Mouse (Mus musculus): ENCODE results near the gene Rapgef5. TPM values are rescaled to one million over a fixed set of nuclear protein-coding genes. Genes with fewer than 3 reads are reported as not detected.

Rapgef5 gene
- polyA plus RNA-seq (2017; shearing (Covaris generic)), result 1 to 10 TPM; 1.3 to 2.3 TPM

- no peak for ATAC-seq
Measured at GRCm38 (mm10) chr12:117516179-117516578, at the start of gene Rapgef5. TSS of gene Rapgef5 (plus strand) at chr12:117516479.

DNA sequence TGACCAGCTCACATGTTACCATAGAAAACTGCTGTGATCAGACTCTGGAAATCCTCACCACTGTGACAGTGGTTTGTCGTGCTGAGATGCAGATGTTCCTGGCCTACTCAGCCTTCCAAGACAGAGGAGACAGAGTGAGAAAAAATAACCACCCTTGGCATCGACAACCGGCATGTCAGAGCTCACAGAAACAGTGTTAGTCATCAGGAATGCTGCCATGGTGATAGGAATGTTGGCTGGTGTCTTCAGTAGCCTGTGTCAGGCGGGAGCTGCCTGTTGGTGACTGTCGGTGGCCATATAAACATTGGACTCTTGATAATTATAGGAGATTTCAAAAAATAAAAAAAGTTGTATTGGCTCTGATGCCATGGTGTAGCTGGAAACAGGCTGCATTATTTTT, 48.0 kb upstream of the Rapgef5 start:
- no peak for ATAC-seq

DNA sequence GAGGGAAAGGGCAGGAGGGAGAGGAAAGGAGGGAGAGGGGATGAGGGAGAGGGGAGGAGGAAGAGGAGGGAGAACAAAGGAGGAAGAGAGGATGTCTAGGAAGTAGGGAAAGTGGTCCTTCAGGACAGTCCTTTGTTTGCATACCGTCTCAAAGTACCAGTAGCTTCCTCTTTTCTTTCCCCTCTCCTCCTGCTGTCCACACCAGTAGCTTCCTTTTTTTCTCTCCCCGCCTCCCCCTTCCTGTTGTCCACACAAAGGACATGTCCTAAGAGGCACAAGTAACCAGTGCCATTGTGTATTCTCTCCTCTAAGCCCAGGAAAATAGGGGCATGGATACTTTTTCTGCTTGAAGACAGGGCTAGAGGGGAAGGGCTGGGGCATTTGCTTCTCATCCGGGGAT, 37.3 kb upstream of the Rapgef5 start:
- ATAC-seq, result no peak

DNA sequence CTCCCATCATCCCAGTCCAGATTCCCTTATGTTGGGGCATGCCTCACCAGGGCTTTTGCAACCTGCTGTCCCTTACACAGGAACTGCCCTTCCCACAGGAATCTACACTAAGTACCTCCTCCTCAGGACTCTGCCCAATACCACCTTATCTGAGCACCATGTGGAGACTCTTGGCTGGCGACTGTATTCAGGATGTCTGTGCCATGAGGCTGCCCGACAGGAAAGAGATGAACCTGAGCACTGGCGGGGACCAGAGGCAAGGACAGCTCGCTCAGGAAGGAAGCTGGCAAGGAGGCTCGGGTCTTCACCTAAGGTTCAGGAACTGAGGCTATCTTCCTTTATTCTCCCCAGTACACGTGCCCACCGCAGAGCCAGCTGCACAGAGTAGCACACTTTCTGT, 36.6 kb upstream of the Rapgef5 start:
- no peak for ATAC-seq

DNA sequence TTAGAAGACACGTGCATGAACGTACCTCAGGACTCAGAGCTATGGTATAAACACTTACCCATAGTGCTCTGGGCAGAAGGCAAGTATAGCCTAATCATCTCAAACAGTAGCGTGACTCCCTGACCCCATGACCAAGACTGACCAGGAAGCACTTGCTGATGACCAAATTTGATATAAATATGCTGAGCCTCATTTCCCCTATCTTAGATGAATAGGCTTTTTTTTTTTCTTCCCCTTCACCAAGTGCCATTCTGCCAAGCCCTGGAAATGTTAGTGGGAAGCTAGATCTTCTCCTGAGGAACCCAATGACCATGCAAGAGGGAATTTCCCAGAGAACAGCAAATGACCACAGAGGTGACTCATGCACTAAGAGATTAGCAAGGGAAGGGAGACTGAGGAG, 35.3 kb upstream of the Rapgef5 start:
- ATAC-seq, result no peak

DNA sequence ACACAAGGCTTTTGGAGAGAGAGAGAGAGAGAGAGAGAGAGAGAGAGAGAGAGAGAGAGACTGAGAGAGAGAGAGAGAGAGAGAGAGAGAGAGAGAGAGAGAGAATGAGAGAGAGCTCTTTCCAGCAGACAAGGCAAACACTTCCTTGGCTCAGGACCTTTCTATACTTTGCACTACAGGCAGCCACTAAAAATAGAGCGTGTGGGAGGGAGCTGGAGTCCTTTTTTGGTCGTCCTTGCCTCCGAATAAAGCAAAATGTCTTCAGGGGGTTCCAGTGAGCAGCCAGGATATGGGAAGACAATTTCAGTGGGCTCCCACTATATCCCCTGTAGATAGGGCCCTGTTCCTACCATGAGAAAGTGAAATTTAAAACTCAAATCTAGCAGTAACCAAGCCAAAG, 33.6 kb upstream of the Rapgef5 start:
- no peak for ATAC-seq

DNA sequence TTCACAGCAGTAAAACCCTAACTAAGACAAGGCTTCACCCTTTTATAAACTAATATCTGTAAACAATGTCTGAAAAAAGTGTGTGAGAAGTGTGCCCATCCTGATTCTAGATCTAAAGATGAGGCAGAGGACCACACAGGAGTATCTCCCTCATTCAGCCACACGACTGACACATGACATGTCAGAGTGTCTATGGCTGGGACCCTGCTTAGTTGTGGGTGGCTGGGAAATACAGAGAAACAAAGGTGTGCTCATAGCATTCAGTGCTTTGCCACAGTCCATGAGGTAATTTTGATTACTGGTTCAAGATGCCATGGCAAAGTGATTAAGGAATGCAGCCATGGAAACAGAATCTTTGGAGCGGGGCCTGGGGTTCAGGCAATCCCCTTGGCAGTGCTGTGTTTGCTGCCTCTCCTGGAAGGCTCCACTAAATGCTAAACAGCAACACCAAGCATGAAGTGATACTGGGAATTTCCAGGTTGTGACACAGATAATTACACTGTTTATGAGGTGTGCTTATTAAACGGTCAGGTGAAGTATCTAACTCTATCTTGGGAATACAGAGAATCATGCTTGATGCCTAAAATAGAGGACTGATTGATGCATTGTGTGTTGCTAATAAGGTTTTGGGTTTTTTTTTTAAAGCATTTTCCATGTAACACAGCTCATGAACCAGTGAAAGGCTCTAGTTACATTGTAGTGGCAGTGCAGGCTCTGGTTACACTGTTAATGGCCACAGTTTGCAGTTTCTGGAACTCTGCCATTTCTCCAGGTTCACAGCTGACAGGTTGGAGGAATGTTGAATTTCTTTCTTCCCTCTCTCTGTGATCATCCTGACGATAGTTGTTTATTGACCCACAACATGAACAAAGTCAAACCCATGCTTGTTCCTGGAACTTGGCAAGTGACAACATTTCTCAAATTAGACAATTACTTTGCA, 29.9 kb upstream of the Rapgef5 start:
- no peak for ATAC-seq

DNA sequence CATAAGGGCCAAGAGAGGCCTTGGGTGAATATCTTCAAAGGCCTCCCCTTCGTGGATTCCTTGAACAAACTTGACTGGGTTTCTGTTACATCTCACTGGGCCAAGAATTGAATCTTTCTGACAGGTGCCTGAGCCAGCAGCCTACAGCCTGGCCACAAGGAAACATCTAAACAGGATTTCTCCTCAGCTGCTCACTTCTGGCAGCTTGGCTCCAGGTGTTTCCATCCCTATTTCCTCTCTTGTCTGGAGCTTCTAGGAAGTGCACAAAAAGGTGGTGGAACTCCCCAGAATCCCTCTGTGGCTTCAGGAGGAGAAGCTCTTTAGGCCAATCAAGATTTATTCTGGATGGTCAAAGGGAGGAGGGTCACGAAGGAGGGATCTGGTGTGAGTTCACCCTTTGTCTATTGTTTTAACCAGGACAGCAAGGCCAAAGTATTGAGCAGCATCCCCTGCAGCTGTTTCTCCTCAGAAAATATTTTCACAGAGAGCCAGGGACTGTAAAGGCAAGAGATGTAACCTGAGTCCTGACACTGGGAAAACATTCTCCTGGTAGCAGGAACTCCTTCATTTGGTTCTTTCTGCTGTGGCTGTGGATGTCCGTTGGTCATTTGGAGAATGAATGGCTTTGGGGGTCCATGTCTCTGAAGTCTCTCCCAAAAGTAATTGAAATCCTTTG, 19.6 kb upstream of the Rapgef5 start:
- ATAC-seq, result no peak

DNA sequence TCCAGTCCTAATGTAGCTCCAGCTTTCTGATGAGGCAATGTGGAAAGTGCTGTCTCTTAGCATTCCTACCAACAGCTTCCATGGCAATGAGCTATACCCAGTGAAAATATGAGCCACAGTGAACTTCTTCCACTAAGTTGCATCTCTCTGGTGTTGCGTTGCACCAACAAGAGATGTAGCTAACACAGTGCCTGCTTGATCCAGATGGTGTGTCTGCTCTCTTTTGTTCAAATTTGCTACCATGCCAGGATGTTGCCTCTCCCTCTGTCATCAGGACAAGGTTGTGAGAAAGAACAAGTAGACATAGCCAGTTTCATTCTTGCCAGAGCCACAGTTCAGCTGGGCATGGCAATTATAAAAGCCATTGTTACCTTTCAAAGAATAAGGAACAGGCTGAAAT, 18.9 kb upstream of the Rapgef5 start:
- ATAC-seq, result no peak

DNA sequence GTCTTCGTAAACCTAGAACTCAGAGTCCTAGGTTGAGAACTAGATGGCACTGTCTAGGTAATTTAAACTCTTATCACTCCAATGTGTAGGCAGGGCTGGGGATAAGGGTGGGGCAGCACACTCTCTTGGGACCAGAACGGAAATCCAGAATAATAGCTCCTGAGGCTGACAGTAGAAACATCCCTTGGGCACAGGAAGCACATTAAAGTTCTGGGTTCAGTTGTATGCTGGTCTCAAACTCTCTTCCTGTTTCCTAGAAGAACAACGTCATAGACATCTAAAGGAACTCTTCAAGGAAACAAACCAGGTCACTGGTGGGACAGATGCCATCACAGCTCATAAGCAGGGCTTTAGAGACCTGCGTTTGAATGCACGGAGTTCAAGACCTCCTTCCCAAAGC, 17.0 kb upstream of the Rapgef5 start:
- ATAC-seq, result no peak

GRCm38 (mm10) chr12:117501180-117501579, 15.1 kb upstream of the Rapgef5 start:
- no peak for ATAC-seq

GRCm38 (mm10) chr12:117502834-117503233, 13.4 kb upstream of the Rapgef5 start:
- no peak for ATAC-seq

GRCm38 (mm10) chr12:117505163-117505562, 11.1 kb upstream of the Rapgef5 start:
- ATAC-seq, result no peak

- ATAC-seq, result no peak
Measured at GRCm38 (mm10) chr12:117507772-117508171, 8.5 kb upstream of the Rapgef5 start.

DNA sequence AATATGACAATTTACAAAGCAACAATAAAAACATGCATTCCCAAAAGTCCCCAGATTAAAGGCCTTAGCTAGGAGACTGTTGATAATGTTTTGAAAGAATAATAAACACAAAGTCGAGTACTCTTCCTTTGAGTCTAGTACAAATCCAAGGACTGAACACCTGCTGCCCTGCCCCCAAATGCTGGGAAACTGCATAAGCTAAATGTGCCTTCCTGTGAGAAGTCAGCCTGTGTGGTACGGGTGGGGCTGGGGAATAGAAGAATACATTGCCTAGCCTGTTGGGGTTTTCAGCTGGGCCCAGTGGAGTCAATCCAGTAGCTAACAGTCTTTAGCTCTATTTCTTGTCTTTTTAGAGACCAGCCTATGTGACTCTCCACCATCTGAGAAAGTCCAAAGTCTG, 6.4 kb upstream of the Rapgef5 start:
- ATAC-seq, result no peak

- no peak for ATAC-seq
Measured at GRCm38 (mm10) chr12:117512468-117512867, 3.8 kb upstream of the Rapgef5 start.

DNA sequence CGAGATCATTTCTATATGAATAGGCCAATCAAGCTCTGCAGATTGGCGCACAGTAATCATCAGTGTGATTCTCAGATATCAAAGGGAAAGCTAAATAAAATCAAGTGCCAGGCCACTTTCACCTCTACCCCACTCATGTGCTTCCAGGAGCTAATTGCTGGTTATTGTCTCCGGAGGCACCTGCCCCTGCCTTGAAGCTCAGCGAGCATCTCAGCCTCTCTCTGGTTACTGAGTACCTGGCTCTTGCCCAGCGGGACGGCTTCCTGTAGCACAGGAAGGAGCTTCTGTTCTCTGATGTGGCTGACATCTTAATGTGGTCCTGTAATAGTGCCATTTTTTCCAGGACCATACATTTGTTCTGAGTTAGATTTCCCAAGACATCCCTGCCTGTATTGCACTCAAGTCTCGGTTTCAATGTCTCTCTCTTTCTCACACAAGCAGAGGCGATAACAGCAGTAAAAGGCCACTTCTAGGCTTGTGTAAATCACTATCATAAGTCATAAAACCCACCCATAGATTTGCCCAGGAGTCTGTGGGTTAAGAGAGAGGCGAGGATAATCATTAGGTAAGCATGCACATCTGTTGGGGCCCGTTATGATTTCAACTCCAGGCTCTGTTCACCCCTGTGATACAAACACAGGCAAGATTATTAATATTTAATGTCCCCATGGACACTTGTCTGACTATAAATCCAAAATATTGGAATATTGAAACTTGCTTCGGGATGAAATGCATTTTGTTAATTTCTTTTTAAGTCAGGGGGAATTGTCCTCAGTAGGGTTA, 2.9 kb upstream of the Rapgef5 start:
- ATAC-seq, result no peak

- ATAC-seq, result no peak
Measured at GRCm38 (mm10) chr12:117517275-117517936, 1.1 kb downstream of the Rapgef5 start.

DNA sequence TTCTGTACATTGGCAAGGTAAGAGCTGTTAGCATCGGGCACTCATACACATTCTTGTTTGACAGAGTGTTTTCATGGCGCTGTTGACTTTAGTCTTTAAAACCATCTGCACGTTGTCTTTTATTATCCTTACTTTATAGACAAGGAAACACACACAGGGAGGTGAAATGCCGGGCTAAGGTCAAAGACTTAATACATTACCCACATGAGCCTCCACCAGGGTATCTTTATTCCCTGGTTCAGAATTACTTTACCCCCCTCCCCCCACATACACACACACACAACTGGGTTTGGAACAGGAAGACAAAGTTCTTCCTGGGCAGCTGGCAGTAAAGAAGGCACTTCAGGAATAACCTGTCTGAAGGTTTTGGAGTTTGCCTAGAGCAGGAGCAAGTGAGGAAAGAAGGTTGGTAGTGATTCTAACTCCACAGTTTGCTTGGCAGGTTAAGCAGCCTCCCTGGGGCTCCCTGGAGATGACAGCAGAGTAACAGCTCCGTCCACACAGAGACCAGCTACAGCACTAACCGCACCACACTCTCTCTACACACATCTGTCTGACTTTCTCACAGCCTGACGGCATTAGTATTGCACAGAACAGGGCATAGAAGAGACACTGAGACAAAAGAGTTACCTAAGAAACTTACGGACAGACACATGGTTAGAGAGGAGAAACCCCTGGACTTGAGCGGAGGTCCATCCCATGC, 8.2 kb downstream of the Rapgef5 start:
- no peak for ATAC-seq

DNA sequence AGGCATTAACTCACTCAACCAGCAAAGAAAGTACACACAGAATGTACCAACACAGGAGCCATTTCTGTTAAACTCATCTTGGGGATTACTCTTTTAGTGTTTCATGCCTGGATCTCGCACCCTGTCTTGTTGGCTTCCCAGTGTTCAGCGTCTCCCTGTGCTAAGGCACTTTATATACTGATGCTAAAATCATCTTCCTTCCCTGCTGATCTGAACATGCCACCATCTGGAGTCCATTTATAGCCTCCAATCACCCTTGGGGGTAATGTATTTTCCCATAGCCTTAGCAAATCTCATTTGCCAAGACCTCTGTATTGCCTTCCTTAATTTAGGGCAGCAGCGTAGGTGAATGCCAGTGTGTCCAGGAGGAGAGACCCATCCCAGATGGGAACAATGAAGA, 11.6 kb downstream of the Rapgef5 start:
- no peak for ATAC-seq

- ATAC-seq, result no peak
Measured at GRCm38 (mm10) chr12:117528509-117529145, 12.3 kb downstream of the Rapgef5 start.
